Mouse (Mus musculus) stomach, postnatal 0 days (tissue): ENCODE data around the gene Iqch. TPM values are rescaled to one million over a fixed set of nuclear protein-coding genes. Genes with fewer than 3 reads are reported as not detected.

Experiments used
- ATAC-seq: fragments of 200-750 bp; cut with Nextera tagmentation; 2 replicates; pipeline ENCODE4 v1.8.0; 2017; ENCODE audit not compliant: low FRiP score, low TSS enrichment
- DNase-seq: peaks from one replicate; pipeline ENCODE4 v3.0.0-alpha.2; 2016; ENCODE audit warnings: low spot score
- H3K27ac ChIP-seq: fragments of 300-500 bp; sonication (generic); replicated peaks from 2 replicates; pipeline ENCODE4 v1.5.1; 2014; ENCODE audit warnings: mild to moderate bottlenecking, control low read depth
- H3K27me3 ChIP-seq: fragments of 300-500 bp; sonication (generic); 2 replicates; pipeline ENCODE4 v1.6.1; 2014; ENCODE audit warnings: low read length; ENCODE audit not compliant: control insufficient read depth, insufficient read depth
- H3K36me3 ChIP-seq: fragments of 300-500 bp; sonication (generic); 2 replicates; pipeline ENCODE4 v1.6.1; 2014; ENCODE audit warnings: low read length, mixed read lengths; ENCODE audit not compliant: control insufficient read depth, insufficient read depth
- H3K4me1 ChIP-seq: fragments of 300-500 bp; sonication (generic); replicated peaks from 2 replicates; pipeline ENCODE4 v1.6.1; 2014; ENCODE audit warnings: antibody characterized with exemption; ENCODE audit not compliant: control insufficient read depth, insufficient read depth
- H3K4me2 ChIP-seq: fragments of 300-500 bp; sonication (generic); replicated peaks from 2 replicates; pipeline ENCODE4 v1.6.1; 2014; ENCODE audit warnings: low read depth, mild to moderate bottlenecking, control low read depth, moderate library complexity
- H3K4me3 ChIP-seq: fragments of 300-500 bp; sonication (generic); 2 replicates; pipeline ENCODE4 v1.5.1; 2014; ENCODE audit warnings: low read depth, low read length, control low read depth
- H3K9ac ChIP-seq: fragments of 300-500 bp; sonication (generic); 2 replicates; pipeline ENCODE4 v1.6.1; 2014; ENCODE audit warnings: mild to moderate bottlenecking, low read length, control low read depth, mixed read lengths
- H3K9me3 ChIP-seq: fragments of 300-500 bp; sonication (generic); 2 replicates; pipeline ENCODE4 v1.6.1; 2016; ENCODE audit warnings: low read length; ENCODE audit not compliant: control insufficient read depth
- CTCF ChIP-seq: IDR thresholded peaks from 2 replicates; pipeline ENCODE4 v1.5.1; 2016; ENCODE audit warnings: antibody characterized with exemption, low read depth, mild to moderate bottlenecking, moderate library complexity
- EP300 ChIP-seq: optimal IDR thresholded peaks from 2 replicates; pipeline ENCODE3; 2016; ENCODE audit warnings: antibody characterized with exemption
- WGBS: fragments of 180-500 bp; shearing (Covaris S2); extraction: QIAGEN DNeasy Blood & Tissue Kit; methylation state at CpG from one replicate; pipeline ENCODE4 v1.1.7; 2014; 5-methylcytosine and 5-hydroxymethylcytosine counted together
- polyA plus RNA-seq: library from polyadenylated mRNA; unstranded; fragments of >200 nt; fragmentation: Nextera tagmentation; extraction: Ambion mirVana; gene quantifications from 2 replicates; pipeline ENCODE4 v1.2.1, GENCODE M21; 2015

The Iqch gene
- polyA plus RNA-seq, 1 experiment from 2014 or later = not detected

GRCm38 (mm10) chr9:63465561-63465960 lies 136.7 kb downstream of the Iqch start:
- ATAC-seq (peak; percentile 76; the same call in 1 of the 2 replicates), DNase-seq (peak; percentile 51)
- no peak overlapping the region; the same call in 1 of the 2 replicates for H3K27ac ChIP-seq
- H3K36me3 ChIP-seq = no peaks in the 10 kb centered on the region
- no peak overlapping the region for H3K4me2 ChIP-seq
- no peaks in the 10 kb centered on the region for H3K27me3 ChIP-seq
- 54% methylated on average over 3 of the region's 3 CpGs for WGBS
- TF ChIP-seq CTCF = no peak
- TF ChIP-seq EP300 = no peak
- no peak overlapping the region for H3K4me3 ChIP-seq
- no peaks in the 10 kb centered on the region for H3K9me3 ChIP-seq
- H3K4me1 ChIP-seq = no peaks in the 10 kb centered on the region
- H3K9ac ChIP-seq = no peak overlapping the region

- Histone ChIP-seq H3K4me1 (no peaks in the 10 kb centered on the region), H3K9ac (no peak overlapping the region), H3K4me2 (no peak overlapping the region), H3K4me3 (no peak overlapping the region), H3K27me3 (no peaks in the 10 kb centered on the region), H3K27ac (no peak overlapping the region), H3K36me3 (no peaks in the 10 kb centered on the region), H3K9me3 (no peaks in the 10 kb centered on the region)
- DNase-seq (peak; percentile 64), ATAC-seq (no peak)
- TF ChIP-seq CTCF (peak; percentile 88), EP300 (no peak)
- WGBS = 56% methylated on average over 2 of the region's 2 CpGs
Observed at GRCm38 (mm10) chr9:63462296-63462695, 140.0 kb downstream of the Iqch start.

- no peak overlapping the region for H3K4me3 ChIP-seq
- no peak for TF ChIP-seq EP300
- TF ChIP-seq CTCF = no peak
- ATAC-seq (no peak), DNase-seq (no peak)
- no peak overlapping the region for H3K27ac ChIP-seq
- H3K27me3 ChIP-seq = no peaks in the 10 kb centered on the region
- H3K4me2 ChIP-seq = no peak overlapping the region
- no peaks in the 10 kb centered on the region for H3K9me3 ChIP-seq
- H3K36me3 ChIP-seq = no peaks in the 10 kb centered on the region
- H3K4me1 ChIP-seq = no peaks in the 10 kb centered on the region
- no peak overlapping the region for H3K9ac ChIP-seq
Observed at GRCm38 (mm10) chr9:63456401-63456800, 145.9 kb downstream of the Iqch start.

GRCm38 (mm10) chr9:63454341-63454740 lies 148.0 kb downstream of the Iqch start:
- no peaks in the 10 kb centered on the region for H3K36me3 ChIP-seq
- no peak for TF ChIP-seq EP300
- no peak for TF ChIP-seq CTCF
- WGBS = 84% methylated on average over 5 of the region's 5 CpGs
- H3K4me3 ChIP-seq = no peak overlapping the region
- H3K4me2 ChIP-seq = no peak overlapping the region
- no peaks in the 10 kb centered on the region for H3K4me1 ChIP-seq
- no peak for DNase-seq
- H3K9ac ChIP-seq = no peak overlapping the region
- no peaks in the 10 kb centered on the region for H3K9me3 ChIP-seq
- H3K27me3 ChIP-seq = no peaks in the 10 kb centered on the region
- ATAC-seq = no peak
- H3K27ac ChIP-seq = no peak overlapping the region

- 40% methylated on average over 4 of the region's 4 CpGs for WGBS
- Histone ChIP-seq H3K4me1 (no peaks in the 10 kb centered on the region), H3K27me3 (no peaks in the 10 kb centered on the region), H3K4me3 (no peak overlapping the region), H3K9me3 (no peaks in the 10 kb centered on the region), H3K9ac (no peak overlapping the region), H3K36me3 (no peaks in the 10 kb centered on the region), H3K27ac (no peak overlapping the region), H3K4me2 (no peak overlapping the region)
- no peak for TF ChIP-seq EP300
- TF ChIP-seq CTCF = no peak
- DNase-seq = no peak
- no peak for ATAC-seq
Observed at GRCm38 (mm10) chr9:63450531-63451030, 151.7 kb downstream of the Iqch start.

GRCm38 (mm10) chr9:63443695-63444094 lies 158.6 kb downstream of the Iqch start:
- Histone ChIP-seq H3K4me2 (no peak overlapping the region), H3K9me3 (no peaks in the 10 kb centered on the region), H3K27me3 (no peaks in the 10 kb centered on the region), H3K36me3 (no peaks in the 10 kb centered on the region), H3K9ac (no peak overlapping the region), H3K27ac (no peak overlapping the region), H3K4me1 (no peaks in the 10 kb centered on the region), H3K4me3 (no peak overlapping the region)
- ATAC-seq (no peak), DNase-seq (no peak)
- TF ChIP-seq CTCF = no peak
- no peak for TF ChIP-seq EP300
- 76% methylated on average over 6 of the region's 6 CpGs for WGBS
